Mouse (Mus musculus) cerebellum, adult 2 months (tissue): ENCODE measurements around the gene Tmem231.

Experiments used
- CTCF ChIP-seq: fragments of 200-500 bp; IDR thresholded peaks from 2 replicates; pipeline ENCODE4 v1.5.1; 2011; ENCODE audit warnings: low read depth, mild to moderate bottlenecking, control low read depth, low read length, moderate library complexity, borderline replicate concordance; ENCODE audit not compliant: insufficient read depth
- POLR2A ChIP-seq: fragments of 200-500 bp; IDR thresholded peaks from 2 replicates; pipeline ENCODE4 v1.6.1; 2011; ENCODE audit warnings: low read length, control low read depth, borderline replicate concordance; ENCODE audit not compliant: insufficient read depth

DNA sequence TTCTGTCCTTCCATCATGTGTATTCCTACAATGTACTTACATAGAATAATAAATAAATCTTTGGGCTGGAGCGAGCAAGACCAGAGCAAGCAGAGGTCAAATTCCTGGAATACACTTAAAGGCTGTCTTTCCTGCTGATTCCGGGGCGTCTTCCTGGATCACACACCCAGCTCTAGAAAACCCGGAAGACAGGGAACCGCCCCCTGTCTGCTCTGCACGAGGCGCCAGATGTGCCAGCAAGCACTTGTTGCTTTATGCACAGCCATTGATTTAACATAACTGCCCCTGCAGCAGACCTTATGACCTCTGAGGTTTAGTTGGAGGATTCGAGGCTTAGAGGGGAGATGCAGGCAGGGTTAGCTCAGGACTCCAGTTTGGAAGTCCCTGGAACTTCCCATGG lies 41.7 kb downstream of the Tmem231 start:
- TF ChIP-seq CTCF (no peak), POLR2A (no peak)
